Mouse (Mus musculus): ENCODE measurements around the gene Taf10. TPM values are rescaled to one million over a fixed set of nuclear protein-coding genes. Genes with fewer than 3 reads are reported as not detected.

Gene Taf10
- polyA plus RNA-seq (2017; shearing (Covaris generic)), result 20.5 TPM

GRCm38 (mm10) chr7:105743926-105744590 lies at the start of gene Taf10:
Gene Taf10 (minus strand): TSS chr7:105744361.

GRCm38 (mm10) chr7:105787285-105788140 lies 43.4 kb upstream of the Taf10 start, which contains the start of gene Dchs1:
Gene Dchs1 (minus strand): TSS chr7:105787654.

GRCm38 (mm10) chr7:105751491-105752433 lies 7.6 kb upstream of the Taf10 start, which contains the start of gene Tpp1:
Gene Tpp1 (minus strand): TSS chr7:105752235.

GRCm38 (mm10) chr7:105736911-105737521 lies 7.1 kb downstream of the Taf10 start, which contains the start of gene Rrp8:
Gene Rrp8 (minus strand): TSS chr7:105737385.

DNA sequence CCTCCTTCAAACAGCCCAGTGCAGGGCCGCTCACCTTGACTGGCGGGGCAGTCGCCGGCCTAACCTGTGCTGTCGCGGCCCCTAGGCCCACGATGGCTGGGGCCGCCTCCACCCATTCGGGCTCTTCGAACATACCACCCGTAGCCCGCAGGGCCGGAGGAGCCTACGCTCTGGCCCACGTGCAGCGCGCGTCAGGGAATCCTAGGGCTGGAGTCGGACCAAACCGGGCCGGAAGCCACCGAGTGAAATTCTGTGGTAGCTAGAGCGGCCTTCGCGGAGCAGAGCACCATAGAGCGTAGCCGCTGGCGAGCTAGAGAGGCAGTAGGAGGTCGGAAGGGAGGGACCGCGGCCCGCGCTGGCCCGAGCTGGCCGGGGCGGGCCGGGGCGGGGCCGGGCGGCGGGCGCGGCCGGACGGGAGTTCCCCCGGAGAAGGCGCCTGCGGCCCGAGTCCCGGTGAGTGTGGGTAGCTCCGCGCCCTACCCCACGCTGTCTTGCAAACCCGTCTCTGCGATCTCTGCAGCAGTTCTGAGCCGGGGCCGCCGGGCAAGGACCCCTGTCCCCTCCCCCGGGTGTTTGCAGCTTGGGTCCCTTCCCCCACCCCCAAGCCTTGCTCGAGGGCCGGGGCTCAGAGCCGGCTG lies 7.8 kb downstream of the Taf10 start, which contains the start of gene Ilk:
Ilk (plus strand) TSS at position 329 of the 638 bp plus-strand sequence.

Other genes with a start within 250 kb of the Taf10 start
- 46.6 TPM for gene Smpd1, start 190.0 kb downstream of the Taf10 start, polyA plus RNA-seq (2017; shearing (Covaris generic))
- gene Apbb1, start 162.7 kb downstream of the Taf10 start, polyA plus RNA-seq (2017; shearing (Covaris generic)), result 11.6 TPM
- not detected for gene Hpx, start 144.2 kb downstream of the Taf10 start, polyA plus RNA-seq (2017; shearing (Covaris generic))
- 2.1 TPM for gene Trim3, start 110.8 kb downstream of the Taf10 start, polyA plus RNA-seq (2017; shearing (Covaris generic))
- gene Timm10b, start 104.3 kb downstream of the Taf10 start, polyA plus RNA-seq (2017; shearing (Covaris generic)), result 209 TPM
- 25.8 TPM for gene Arfip2, start 103.9 kb downstream of the Taf10 start, polyA plus RNA-seq (2017; shearing (Covaris generic))
- gene Gm45799, start 103.8 kb downstream of the Taf10 start, polyA plus RNA-seq (2017; shearing (Covaris generic)), result 8.0 TPM
- gene Dnhd1, start 93.5 kb downstream of the Taf10 start, polyA plus RNA-seq (2017; shearing (Covaris generic)), result 2.4 TPM
- gene Ilk, start 7.8 kb downstream of the Taf10 start, polyA plus RNA-seq (2017; shearing (Covaris generic)), result 230 TPM
- 40.5 TPM for gene Rrp8, start 7.0 kb downstream of the Taf10 start, polyA plus RNA-seq (2017; shearing (Covaris generic))
- 138 TPM for gene Tpp1, start 7.9 kb upstream of the Taf10 start, polyA plus RNA-seq (2017; shearing (Covaris generic))
- gene Dchs1, start 43.3 kb upstream of the Taf10 start, polyA plus RNA-seq (2017; shearing (Covaris generic)), result not detected
- 145 TPM for gene Mrpl17, start 66.7 kb upstream of the Taf10 start, polyA plus RNA-seq (2017; shearing (Covaris generic))
- gene Gm4070, start 209.6 kb upstream of the Taf10 start, polyA plus RNA-seq (2017; shearing (Covaris generic)), result 297 TPM